Mouse (Mus musculus): ENCODE data around the gene Fam214a. TPM values are rescaled to one million over a fixed set of nuclear protein-coding genes. Genes with fewer than 3 reads are reported as not detected.
"Not testable (repeated sequence)": the region's sequence is repeated elsewhere in the genome, so short reads cannot be mapped to it uniquely, and the experiment has no call there.

The Fam214a gene
- polyA plus RNA-seq, 1 experiment = 1.1 TPM

DNA sequence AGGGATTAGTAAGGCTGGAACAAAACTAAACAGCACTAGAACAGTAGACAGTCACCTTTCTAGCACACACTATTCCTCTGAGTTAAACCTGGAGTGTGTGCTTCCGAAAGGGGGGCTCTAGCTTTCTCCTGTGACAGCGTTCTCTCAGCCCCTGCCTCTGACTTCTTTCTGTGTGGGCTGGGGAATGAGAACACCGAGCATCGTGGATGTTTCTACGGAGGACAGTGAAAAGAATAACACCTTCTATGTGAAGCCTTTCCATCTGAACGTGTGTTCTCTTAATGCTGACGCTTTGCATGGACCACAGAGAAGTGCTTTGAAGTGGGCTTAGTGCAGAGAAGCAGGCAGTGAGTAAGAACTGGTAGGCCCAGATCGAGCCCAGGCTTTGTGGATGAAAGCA is 29.5 kb downstream of the Fam214a start:
- Histone ChIP-seq H3K79me3 (ENCODE audit: low read depth) (no peaks in the 10 kb centered on the region), H3K36me3 (ENCODE audit: control insufficient read depth, insufficient read depth) (no peaks in the 10 kb centered on the region), H3K79me2 (ENCODE audit: control insufficient read depth, insufficient read depth) (no peaks in the 10 kb centered on the region), H3ac (ENCODE audit: control insufficient read depth, insufficient read length, low read depth) (no peak overlapping the region), H3K27me3 (ENCODE audit: control insufficient read depth, insufficient read depth, insufficient read length) (no peaks in the 10 kb centered on the region), H3K4me3 (ENCODE audit: insufficient read depth, poor library complexity, severe bottlenecking) (no peak overlapping the region)
- no peak for TF ChIP-seq CEBPB (IDR thresholded peaks at IDR 0.05; ENCODE audit: low read depth)

DNA sequence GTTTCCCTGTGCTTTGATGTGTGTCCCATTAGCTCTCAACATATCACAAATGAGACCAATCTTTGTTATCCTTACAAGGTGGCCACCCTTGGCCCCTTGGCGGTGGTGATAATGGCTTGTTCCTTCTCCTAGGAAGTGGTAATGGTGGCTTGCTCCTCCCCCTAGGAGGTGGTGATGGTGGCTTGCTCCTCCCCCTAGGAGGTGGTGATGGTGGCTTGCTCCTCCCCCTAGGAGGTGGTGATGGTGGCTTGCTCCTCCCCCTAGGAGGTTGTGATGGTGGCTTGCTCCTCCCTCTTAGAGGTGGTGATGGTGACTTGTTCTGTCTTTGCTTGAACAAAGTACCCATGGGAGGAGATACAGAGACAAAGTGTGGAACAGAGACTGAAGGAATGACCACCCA is 30.0 kb downstream of the Fam214a start:
- H3K79me3 ChIP-seq (ENCODE audit: low read depth); H3K79me2 ChIP-seq (ENCODE audit: control insufficient read depth, insufficient read depth); H3K36me3 ChIP-seq (ENCODE audit: control insufficient read depth, insufficient read depth); H3K27me3 ChIP-seq (ENCODE audit: control insufficient read depth, insufficient read depth, insufficient read length); H3ac ChIP-seq (ENCODE audit: control insufficient read depth, insufficient read length, low read depth); H3K4me3 ChIP-seq (ENCODE audit: insufficient read depth, poor library complexity, severe bottlenecking): not testable (repeated sequence)

DNA sequence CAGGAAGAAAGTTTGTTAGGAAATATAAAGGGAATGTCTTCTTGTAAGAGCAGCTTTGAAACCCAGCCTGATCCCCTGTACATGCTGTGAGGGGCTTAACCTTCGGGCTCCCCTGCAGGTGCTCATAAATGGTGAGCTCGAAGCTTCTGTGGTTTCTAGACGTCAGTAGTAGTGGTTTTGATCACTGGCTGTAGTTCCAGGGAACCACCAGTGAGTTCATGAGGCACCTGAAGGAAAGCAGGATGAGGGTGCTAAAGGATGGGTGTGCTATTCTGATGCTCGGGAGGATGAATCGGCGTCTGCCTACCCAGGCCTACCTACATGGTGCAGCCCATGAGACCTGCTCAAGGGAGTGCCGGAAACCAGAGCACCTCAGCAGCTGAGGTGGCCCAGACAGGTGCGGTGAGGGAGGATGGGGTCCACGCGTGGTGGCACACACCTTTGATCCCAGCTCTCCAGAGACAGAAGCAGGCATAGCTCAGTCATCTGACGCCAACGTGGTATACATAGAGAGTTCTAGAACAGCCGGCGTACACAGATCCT is 32.6 kb downstream of the Fam214a start:
- no peak overlapping the region for H3K4me3 ChIP-seq (ENCODE audit: insufficient read depth, poor library complexity, severe bottlenecking)
- H3ac ChIP-seq (ENCODE audit: control insufficient read depth, insufficient read length, low read depth) = no peak overlapping the region
- H3K36me3 ChIP-seq (ENCODE audit: control insufficient read depth, insufficient read depth) = no peaks in the 10 kb centered on the region
- H3K79me2 ChIP-seq (ENCODE audit: control insufficient read depth, insufficient read depth) = no peaks in the 10 kb centered on the region
- H3K27me3 ChIP-seq (ENCODE audit: control insufficient read depth, insufficient read depth, insufficient read length) = no peaks in the 10 kb centered on the region
- TF ChIP-seq USF1 (IDR thresholded peaks at IDR 0.05; ENCODE audit: low read depth) (no peak), CEBPB (IDR thresholded peaks at IDR 0.05; ENCODE audit: low read depth) (no peak), CTCF (IDR thresholded peaks at IDR 0.05; ENCODE audit: control insufficient read depth, insufficient read depth, insufficient read length) (no peak), MAX (IDR thresholded peaks at IDR 0.05) (no peak), FOSL1 (IDR thresholded peaks at IDR 0.05; ENCODE audit: insufficient read depth, low read length, poor library complexity, severe bottlenecking) (no peak), MYOG (IDR thresholded peaks at IDR 0.05; ENCODE audit: control insufficient read depth, extremely low read depth, insufficient read length) (no peak), MYOD1 (IDR thresholded peaks at IDR 0.05; ENCODE audit: control insufficient read depth, insufficient read length, low read depth) (no peak)
- no peaks in the 10 kb centered on the region for H3K79me3 ChIP-seq (ENCODE audit: low read depth)

DNA sequence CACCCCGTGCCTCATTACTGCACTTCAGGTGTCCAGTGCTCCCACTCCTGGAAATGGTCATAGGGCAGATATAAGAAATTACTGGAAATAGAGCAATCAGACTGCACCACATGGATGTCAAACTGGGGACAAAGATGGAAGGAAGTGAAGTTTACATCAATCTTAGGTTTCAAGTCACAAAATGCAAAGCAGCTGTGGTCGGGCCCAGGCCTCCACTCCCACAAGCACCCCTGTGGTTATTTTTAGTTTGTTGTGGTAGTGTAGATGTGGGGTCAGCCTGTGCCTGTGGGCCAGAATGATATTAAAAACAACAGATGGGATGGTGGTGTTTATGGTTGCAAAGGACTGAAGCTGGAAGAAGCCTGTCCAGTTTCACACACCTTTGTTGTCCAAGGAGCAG is 33.1 kb downstream of the Fam214a start:
- Histone ChIP-seq H3ac (ENCODE audit: control insufficient read depth, insufficient read length, low read depth) (no peak overlapping the region), H3K79me2 (ENCODE audit: control insufficient read depth, insufficient read depth) (no peaks in the 10 kb centered on the region), H3K36me3 (ENCODE audit: control insufficient read depth, insufficient read depth) (no peaks in the 10 kb centered on the region), H3K27me3 (ENCODE audit: control insufficient read depth, insufficient read depth, insufficient read length) (no peaks in the 10 kb centered on the region), H3K79me3 (ENCODE audit: low read depth) (no peaks in the 10 kb centered on the region), H3K4me3 (ENCODE audit: insufficient read depth, poor library complexity, severe bottlenecking) (no peak overlapping the region)
- no peak for TF ChIP-seq MYOD1 (IDR thresholded peaks at IDR 0.05; ENCODE audit: control insufficient read depth, insufficient read length, low read depth)
- TF ChIP-seq CTCF (IDR thresholded peaks at IDR 0.05; ENCODE audit: control insufficient read depth, insufficient read depth, insufficient read length) = no peak
- TF ChIP-seq FOSL1 (IDR thresholded peaks at IDR 0.05; ENCODE audit: insufficient read depth, low read length, poor library complexity, severe bottlenecking) = no peak
- TF ChIP-seq MYOG (IDR thresholded peaks at IDR 0.05; ENCODE audit: control insufficient read depth, extremely low read depth, insufficient read length) = no peak
- TF ChIP-seq MAX (IDR thresholded peaks at IDR 0.05) = no peak
- no peak for TF ChIP-seq CEBPB (IDR thresholded peaks at IDR 0.05; ENCODE audit: low read depth)
- no peak for TF ChIP-seq USF1 (IDR thresholded peaks at IDR 0.05; ENCODE audit: low read depth)

DNA sequence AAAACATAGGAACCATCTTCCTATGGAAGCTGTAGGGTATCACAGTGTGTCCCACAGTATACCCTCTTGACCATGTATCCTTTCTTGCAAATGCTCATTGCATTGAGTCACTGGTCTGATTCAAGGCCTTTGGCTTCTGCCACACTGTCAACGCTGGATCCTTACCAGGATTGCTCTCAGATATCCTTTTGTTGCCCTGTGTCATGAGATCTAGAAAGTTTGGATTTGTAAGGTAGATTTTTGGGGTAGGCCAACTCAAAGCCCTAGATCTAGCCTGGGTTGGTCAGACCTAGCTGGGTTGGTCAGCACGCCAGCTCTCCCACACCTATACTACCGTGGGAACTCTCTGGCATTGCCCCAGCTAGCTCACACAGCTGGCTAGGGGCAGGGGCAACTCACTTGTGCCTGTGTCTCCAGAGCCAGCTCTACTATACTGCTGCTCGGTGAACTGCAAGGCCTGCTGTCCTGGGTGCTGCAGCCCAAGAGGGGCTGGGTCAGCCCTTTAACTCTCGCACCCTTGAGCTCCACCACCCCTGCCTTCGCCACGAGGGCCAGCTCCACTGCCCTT is 36.3 kb downstream of the Fam214a start:
- H3K36me3 ChIP-seq (ENCODE audit: control insufficient read depth, insufficient read depth) = no peaks in the 10 kb centered on the region
- H3K79me2 ChIP-seq (ENCODE audit: control insufficient read depth, insufficient read depth) = no peaks in the 10 kb centered on the region
- H3K27me3 ChIP-seq (ENCODE audit: control insufficient read depth, insufficient read depth, insufficient read length) = no peaks in the 10 kb centered on the region
- H3K79me3 ChIP-seq (ENCODE audit: low read depth) = no peaks in the 10 kb centered on the region
- H3ac ChIP-seq (ENCODE audit: control insufficient read depth, insufficient read length, low read depth) = no peak overlapping the region
- TF ChIP-seq MYOD1 (IDR thresholded peaks at IDR 0.05; ENCODE audit: control insufficient read depth, insufficient read length, low read depth) (no peak), MYOG (IDR thresholded peaks at IDR 0.05; ENCODE audit: control insufficient read depth, extremely low read depth, insufficient read length) (no peak), USF1 (IDR thresholded peaks at IDR 0.05; ENCODE audit: low read depth) (no peak), CEBPB (IDR thresholded peaks at IDR 0.05; ENCODE audit: low read depth) (no peak), FOSL1 (IDR thresholded peaks at IDR 0.05; ENCODE audit: insufficient read depth, low read length, poor library complexity, severe bottlenecking) (no peak), MAX (IDR thresholded peaks at IDR 0.05) (no peak), CTCF (IDR thresholded peaks at IDR 0.05; ENCODE audit: control insufficient read depth, insufficient read depth, insufficient read length) (no peak)
- H3K4me3 ChIP-seq (ENCODE audit: insufficient read depth, poor library complexity, severe bottlenecking) = no peak overlapping the region

DNA sequence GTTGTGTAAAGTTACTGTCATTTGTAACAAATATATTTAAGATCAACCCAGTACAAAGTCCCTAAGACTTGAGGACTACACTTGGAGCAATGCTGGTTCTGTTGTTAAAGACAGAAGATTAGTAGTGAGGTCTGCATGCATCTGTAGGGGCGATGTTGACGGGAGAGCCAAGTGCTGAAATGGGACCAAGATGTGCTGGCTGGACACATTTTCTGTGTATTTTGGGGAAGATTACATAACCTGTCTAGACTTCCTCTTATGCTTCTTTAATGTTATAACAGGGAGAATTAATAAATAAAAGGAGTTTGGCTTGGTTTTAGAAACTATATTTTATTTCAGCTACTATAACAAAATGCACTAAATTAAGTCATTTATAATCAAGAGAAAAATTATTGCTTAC is 37.3 kb downstream of the Fam214a start:
- Histone ChIP-seq H3ac (ENCODE audit: control insufficient read depth, insufficient read length, low read depth) (no peak overlapping the region), H3K27me3 (ENCODE audit: control insufficient read depth, insufficient read depth, insufficient read length) (no peaks in the 10 kb centered on the region), H3K36me3 (ENCODE audit: control insufficient read depth, insufficient read depth) (no peaks in the 10 kb centered on the region), H3K79me2 (ENCODE audit: control insufficient read depth, insufficient read depth) (no peaks in the 10 kb centered on the region), H3K4me3 (ENCODE audit: insufficient read depth, poor library complexity, severe bottlenecking) (no peak overlapping the region), H3K79me3 (ENCODE audit: low read depth) (no peaks in the 10 kb centered on the region)
- TF ChIP-seq CTCF (IDR thresholded peaks at IDR 0.05; ENCODE audit: control insufficient read depth, insufficient read depth, insufficient read length) (no peak), USF1 (IDR thresholded peaks at IDR 0.05; ENCODE audit: low read depth) (no peak), CEBPB (IDR thresholded peaks at IDR 0.05; ENCODE audit: low read depth) (no peak), MYOD1 (IDR thresholded peaks at IDR 0.05; ENCODE audit: control insufficient read depth, insufficient read length, low read depth) (no peak), MAX (IDR thresholded peaks at IDR 0.05) (no peak), FOSL1 (IDR thresholded peaks at IDR 0.05; ENCODE audit: insufficient read depth, low read length, poor library complexity, severe bottlenecking) (no peak), MYOG (IDR thresholded peaks at IDR 0.05; ENCODE audit: control insufficient read depth, extremely low read depth, insufficient read length) (no peak)
